Mouse (Mus musculus) midbrain, postnatal 0 days (tissue): ENCODE results near the gene Mblac1. TPM values are rescaled to one million over a fixed set of nuclear protein-coding genes. Genes with fewer than 3 reads are reported as not detected.
A peak's percentile ranks its signal among the peaks of the same experiment; 100 is the strongest.
"Not testable (repeated sequence)": the region's sequence is repeated elsewhere in the genome, so short reads cannot be mapped to it uniquely, and the experiment has no call there.

Experiments used
- ATAC-seq: fragments of 200-750 bp; cut with Nextera tagmentation; 2 replicates; pipeline ENCODE4 v1.8.0; 2017; ENCODE audit warnings: moderate number of reproducible peaks, mild to moderate bottlenecking, moderate TSS enrichment, moderate library complexity; ENCODE audit not compliant: low FRiP score
- DNase-seq: peaks from one replicate; pipeline ENCODE4 v3.0.0-alpha.2; 2015; ENCODE audit warnings: low spot score
- H3K27ac ChIP-seq: fragments of 300-500 bp; sonication (generic); 2 replicates; pipeline ENCODE4 v1.5.1; 2014; ENCODE audit warnings: low read depth, mild to moderate bottlenecking, low read length, mixed read lengths
- H3K27me3 ChIP-seq: fragments of 300-500 bp; sonication (generic); 2 replicates; pipeline ENCODE4 v1.6.1; 2014; ENCODE audit warnings: low read length, control low read depth, mixed read lengths; ENCODE audit not compliant: insufficient read depth
- H3K36me3 ChIP-seq: fragments of 300-500 bp; sonication (generic); 2 replicates; pipeline ENCODE4 v1.6.1; 2014; ENCODE audit warnings: low read length, control low read depth, mixed read lengths; ENCODE audit not compliant: insufficient read depth
- H3K4me1 ChIP-seq: fragments of 300-500 bp; sonication (generic); 2 replicates; pipeline ENCODE4 v1.6.1; 2014; ENCODE audit warnings: mild to moderate bottlenecking, control low read depth, antibody characterized with exemption, low read length, mixed read lengths; ENCODE audit not compliant: insufficient read depth
- H3K4me2 ChIP-seq: fragments of 300-500 bp; sonication (generic); 2 replicates; pipeline ENCODE4 v1.6.1; 2014; ENCODE audit warnings: low read depth, mild to moderate bottlenecking, low read length, mixed read lengths; ENCODE audit not compliant: poor library complexity, severe bottlenecking
- H3K4me3 ChIP-seq: fragments of 300-500 bp; sonication (generic); 2 replicates; pipeline ENCODE4 v1.5.1; 2014; ENCODE audit warnings: low read depth, mild to moderate bottlenecking, low read length, moderate library complexity
- H3K9ac ChIP-seq: fragments of 300-500 bp; sonication (generic); replicated peaks from 2 replicates; pipeline ENCODE4 v1.6.1; 2014; ENCODE audit warnings: mild to moderate bottlenecking, low read length, moderate library complexity, mixed read lengths; ENCODE audit not compliant: poor library complexity, severe bottlenecking
- H3K9me3 ChIP-seq: fragments of 300-500 bp; sonication (generic); 2 replicates; pipeline ENCODE4 v1.6.1; 2016; ENCODE audit warnings: low read length, control low read depth
- CTCF ChIP-seq: IDR thresholded peaks from 2 replicates; pipeline ENCODE4 v1.5.1; 2016; ENCODE audit warnings: antibody characterized with exemption, mild to moderate bottlenecking
- WGBS: fragments of 180-500 bp; shearing (Covaris S2); extraction: QIAGEN DNeasy Blood & Tissue Kit; methylation state at CpG from one replicate; pipeline ENCODE4 v1.1.7; 2014; 5-methylcytosine and 5-hydroxymethylcytosine counted together
- polyA plus RNA-seq: library from polyadenylated mRNA; unstranded; fragments of >200 nt; fragmentation: Nextera tagmentation; extraction: Ambion mirVana; gene quantifications from 2 replicates; pipeline ENCODE4 v1.2.1, GENCODE M21; 2015
- total RNA-seq: library from RNA; depleted of rRNA; stranded (reverse); fragments of >200 nt; gene quantifications from 2 replicates; pipeline ENCODE4 v1.2.3, GENCODE M21; 2014

Mblac1 gene
- total and polyA plus RNA-seq, 2 experiments from 2014 or later: 11.2 to 15.6 TPM

- Histone ChIP-seq H3K9ac (no peak overlapping the region), H3K4me1 (no peaks in the 10 kb centered on the region), H3K36me3 (no peaks in the 10 kb centered on the region), H3K4me3 (no peak overlapping the region), H3K9me3 (no peaks in the 10 kb centered on the region), H3K4me2 (no peak overlapping the region), H3K27me3 (no peaks in the 10 kb centered on the region), H3K27ac (no peak overlapping the region)
- DNase-seq (no peak), ATAC-seq (no peak)
- 83% methylated on average over 3 of the region's 3 CpGs for WGBS
- no peak for TF ChIP-seq CTCF
Measured at GRCm38 (mm10) chr5:138202086-138202485, 8.0 kb downstream of the Mblac1 start.

- no peaks in the 10 kb centered on the region for H3K27me3 ChIP-seq
- H3K4me3 ChIP-seq: no peak overlapping the region
- WGBS: 82% methylated on average over 1 of the region's 1 CpGs
- no peak for TF ChIP-seq CTCF
- DNase-seq (no peak), ATAC-seq (no peak)
- H3K9me3 ChIP-seq: no peaks in the 10 kb centered on the region
- H3K4me1 ChIP-seq: no peaks in the 10 kb centered on the region
- no peaks in the 10 kb centered on the region for H3K36me3 ChIP-seq
- H3K9ac ChIP-seq: no peak overlapping the region
- no peak overlapping the region for H3K4me2 ChIP-seq
- H3K27ac ChIP-seq: no peak overlapping the region
Measured at GRCm38 (mm10) chr5:138207253-138207652, 13.1 kb downstream of the Mblac1 start.

DNA sequence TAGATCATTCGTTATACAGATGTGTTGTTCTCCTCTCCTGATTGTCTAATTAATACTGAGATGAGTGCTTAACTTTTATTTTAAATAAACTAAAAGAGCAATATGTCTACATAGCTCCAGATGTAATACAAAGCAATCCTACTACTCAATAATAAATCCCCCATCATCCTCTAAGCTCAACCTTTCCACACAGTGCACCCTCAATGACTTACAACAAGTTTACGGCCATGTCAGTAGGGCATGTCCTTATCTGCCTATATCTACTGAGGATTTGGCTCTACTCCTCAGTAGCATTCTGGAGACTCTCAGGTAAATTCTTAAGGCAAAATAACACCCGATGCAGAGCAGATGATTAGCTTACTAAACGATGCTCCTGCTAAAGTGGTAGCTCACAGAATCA lies 13.8 kb downstream of the Mblac1 start:
- 89% methylated on average over 4 of the region's 4 CpGs for WGBS
- H3K4me2 ChIP-seq: no peak overlapping the region
- DNase-seq (no peak), ATAC-seq (no peak)
- no peaks in the 10 kb centered on the region for H3K9me3 ChIP-seq
- H3K27ac ChIP-seq: no peak overlapping the region
- no peak overlapping the region for H3K4me3 ChIP-seq
- H3K27me3 ChIP-seq: no peaks in the 10 kb centered on the region
- TF ChIP-seq CTCF: no peak
- H3K9ac ChIP-seq: no peak overlapping the region
- H3K4me1 ChIP-seq: no peaks in the 10 kb centered on the region
- H3K36me3 ChIP-seq: no peaks in the 10 kb centered on the region

- H3K36me3 ChIP-seq, DNase-seq, ATAC-seq, H3K9me3 ChIP-seq, H3K4me1 ChIP-seq, H3K9ac ChIP-seq, H3K4me3 ChIP-seq, H3K4me2 ChIP-seq, H3K27ac ChIP-seq, H3K27me3 ChIP-seq: not testable (repeated sequence)
- WGBS: 97% methylated on average over 13 of the region's 13 CpGs
Measured at GRCm38 (mm10) chr5:138216632-138217031, 22.5 kb downstream of the Mblac1 start.

- no peak for ATAC-seq
- no peak for TF ChIP-seq CTCF
- no peak overlapping the region for H3K27ac ChIP-seq
- H3K4me1 ChIP-seq: no peaks in the 10 kb centered on the region
- no peaks in the 10 kb centered on the region for H3K36me3 ChIP-seq
- 77% methylated on average over 2 of the region's 2 CpGs for WGBS
- no peak overlapping the region for H3K9ac ChIP-seq
- no peak overlapping the region for H3K4me2 ChIP-seq
- no peaks in the 10 kb centered on the region for H3K9me3 ChIP-seq
- no peaks in the 10 kb centered on the region for H3K27me3 ChIP-seq
- DNase-seq: no peak
- H3K4me3 ChIP-seq: no peak overlapping the region
Measured at GRCm38 (mm10) chr5:138219864-138220263, 25.8 kb downstream of the Mblac1 start.

DNA sequence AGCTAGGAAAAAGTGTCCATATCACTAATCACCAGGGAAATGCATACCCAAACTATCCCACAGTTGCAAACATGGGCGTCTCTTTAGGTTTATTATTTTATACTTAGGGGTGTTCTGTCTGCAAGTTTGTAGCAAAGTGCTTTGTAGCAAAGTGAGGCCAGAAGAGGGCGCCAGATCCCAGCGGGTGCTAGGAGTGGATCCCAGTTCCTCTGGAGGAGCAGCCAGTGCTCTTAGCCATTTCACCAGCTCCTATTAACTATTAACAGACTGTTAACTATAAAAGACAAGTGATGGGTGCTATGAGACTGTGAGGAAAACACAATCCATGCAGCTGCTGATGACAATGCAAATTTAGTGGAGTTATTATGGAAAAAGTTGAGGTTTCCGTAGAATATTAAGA lies 28.0 kb downstream of the Mblac1 start:
- H3K36me3 ChIP-seq: no peaks in the 10 kb centered on the region
- no peak overlapping the region for H3K4me2 ChIP-seq
- H3K4me1 ChIP-seq: no peaks in the 10 kb centered on the region
- H3K9me3 ChIP-seq: no peaks in the 10 kb centered on the region
- TF ChIP-seq CTCF: peak; percentile 84
- H3K4me3 ChIP-seq: no peak overlapping the region
- no peak overlapping the region for H3K27ac ChIP-seq
- no peaks in the 10 kb centered on the region for H3K27me3 ChIP-seq
- ATAC-seq (no peak), DNase-seq (peak; percentile 71)
- 24% methylated on average over 4 of the region's 4 CpGs for WGBS
- no peak overlapping the region for H3K9ac ChIP-seq
